Mouse (Mus musculus): ENCODE results near the gene Syngap1.

DNA sequence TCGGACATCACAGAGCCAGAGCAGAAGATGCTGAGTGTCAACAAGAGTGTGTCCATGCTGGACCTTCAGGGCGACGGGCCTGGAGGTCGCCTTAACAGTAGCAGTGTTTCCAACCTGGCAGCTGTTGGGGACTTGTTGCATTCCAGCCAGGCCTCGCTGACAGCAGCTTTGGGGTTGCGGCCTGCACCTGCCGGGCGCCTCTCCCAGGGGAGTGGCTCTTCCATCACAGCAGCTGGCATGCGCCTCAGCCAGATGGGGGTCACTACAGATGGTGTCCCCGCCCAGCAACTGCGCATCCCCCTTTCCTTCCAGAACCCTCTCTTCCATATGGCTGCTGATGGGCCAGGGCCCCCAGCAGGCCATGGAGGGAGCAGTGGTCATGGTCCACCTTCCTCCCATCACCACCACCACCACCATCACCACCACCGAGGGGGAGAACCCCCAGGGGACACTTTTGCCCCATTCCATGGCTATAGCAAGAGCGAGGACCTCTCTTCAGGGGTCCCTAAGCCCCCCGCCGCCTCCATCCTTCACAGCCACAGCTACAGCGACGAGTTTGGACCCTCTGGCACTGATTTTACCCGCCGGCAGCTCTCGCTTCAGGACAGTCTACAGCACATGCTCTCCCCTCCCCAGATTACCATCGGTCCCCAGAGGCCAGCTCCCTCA is 20.7 kb downstream of the Syngap1 start:
- TF ChIP-seq POLR2A (IDR thresholded peaks at IDR 0.05; ENCODE audit: control insufficient read depth, extremely low read depth, insufficient read depth, low read length, poor library complexity) (no peak), CTCF (IDR thresholded peaks at IDR 0.05; ENCODE audit: borderline replicate concordance, control insufficient read depth, extremely low read depth, insufficient read depth, low read length, poor library complexity) (no peak)
